Mouse (Mus musculus): ENCODE data around the gene Anp32e.

GRCm38 (mm10) chr3:95995802-95996428, 66.9 kb downstream of the Anp32e start, which contains the start of gene Plekho1:
- TF ChIP-seq GATA1 (IDR thresholded peaks at IDR 0.05; ENCODE audit: low read length) (no peak), TAL1 (IDR thresholded peaks at IDR 0.05; ENCODE audit: low read length) (no peak)
